Mouse (Mus musculus) intestine, embryonic 15.5 days (tissue): Measurements from ENCODE around the gene Tufm. TPM values are rescaled to one million over a fixed set of nuclear protein-coding genes. Genes with fewer than 3 reads are reported as not detected.
"Not testable (repeated sequence)": the region's sequence is repeated elsewhere in the genome, so short reads cannot be mapped to it uniquely, and the experiment has no call there.

Experiments used
- ATAC-seq: fragments of 200-750 bp; cut with Nextera tagmentation; 2 replicates; pipeline ENCODE4 v1.8.0; 2017; ENCODE audit warnings: moderate TSS enrichment, moderate library complexity
- H3K27ac ChIP-seq: fragments of 300-500 bp; sonication (generic); 2 replicates; pipeline ENCODE4 v1.5.1; 2015; ENCODE audit warnings: mild to moderate bottlenecking, inconsistent platforms
- H3K27me3 ChIP-seq: fragments of 300-500 bp; sonication (generic); replicated peaks from 2 replicates; pipeline ENCODE4 v1.6.1; 2015; ENCODE audit warnings: inconsistent platforms
- H3K36me3 ChIP-seq: fragments of 300-500 bp; sonication (generic); 2 replicates; pipeline ENCODE4 v1.6.1; 2015; ENCODE audit warnings: inconsistent platforms
- H3K4me1 ChIP-seq: fragments of 300-500 bp; sonication (generic); replicated peaks from 2 replicates; pipeline ENCODE4 v1.6.1; 2015; ENCODE audit warnings: inconsistent platforms
- H3K4me2 ChIP-seq: fragments of 300-500 bp; sonication (generic); replicated peaks from 2 replicates; pipeline ENCODE4 v1.6.1; 2015; ENCODE audit warnings: mild to moderate bottlenecking, inconsistent platforms
- H3K4me3 ChIP-seq: fragments of 300-500 bp; sonication (generic); replicated peaks from 2 replicates; pipeline ENCODE4 v1.5.1; 2015; ENCODE audit warnings: inconsistent platforms
- H3K9ac ChIP-seq: fragments of 300-500 bp; sonication (generic); 2 replicates; pipeline ENCODE4 v1.6.1; 2015; ENCODE audit warnings: inconsistent platforms
- H3K9me3 ChIP-seq: fragments of 300-500 bp; sonication (generic); 2 replicates; pipeline ENCODE4 v1.6.1; 2016; ENCODE audit warnings: inconsistent platforms
- WGBS: fragments of 180-500 bp; shearing (Covaris S2); methylation state at CpG from one replicate; pipeline ENCODE4 v1.1.7; 2015; 5-methylcytosine and 5-hydroxymethylcytosine counted together
- polyA plus RNA-seq: library from polyadenylated mRNA; unstranded; fragments of >200 nt; fragmentation: Nextera tagmentation; extraction: Ambion mirVana; gene quantifications from 2 replicates; pipeline ENCODE4 v1.2.1, GENCODE M21; 2015

Gene Tufm
- polyA plus RNA-seq, 1 experiment from 2014 or later, result 190 TPM

DNA sequence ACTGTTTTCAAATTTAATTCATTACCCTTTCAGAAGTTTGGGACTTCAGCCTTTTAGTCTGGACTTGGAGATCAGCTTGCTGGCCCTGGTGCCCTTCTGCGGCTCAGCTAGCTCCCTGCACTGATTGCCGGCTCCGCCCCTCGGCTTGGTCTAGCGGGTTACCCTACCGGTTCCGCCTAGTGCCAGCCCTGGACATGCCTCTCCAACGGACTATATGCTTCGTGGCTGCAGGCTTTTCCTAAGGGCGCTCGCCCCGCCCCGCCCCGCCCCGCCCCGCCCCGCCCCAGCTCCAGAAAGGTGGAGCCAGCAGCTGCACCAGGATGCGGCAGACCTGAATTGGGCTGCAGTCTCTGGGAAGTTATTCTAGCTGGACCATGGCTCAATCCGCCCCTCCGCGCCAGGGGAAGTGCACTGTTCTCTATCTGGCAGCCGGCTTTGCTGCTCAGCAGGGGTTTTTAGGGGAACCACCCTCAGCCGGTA lies 4.7 kb upstream of the Tufm start:
- Histone ChIP-seq H3K36me3 (no peaks in the 10 kb centered on the region), H3K9me3 (no peaks in the 10 kb centered on the region), H3K4me2 (peak overlapping the region; percentile 86), H3K4me1 (no peaks in the 10 kb centered on the region), H3K27me3 (no peaks in the 10 kb centered on the region), H3K9ac (peak overlapping the region; percentile 32; the same call in 1 of the 2 replicates), H3K4me3 (peak overlapping the region; percentile 38), H3K27ac (peak overlapping the region; percentile 87)
- WGBS, result under 1% methylated on average over 23 of the region's 23 CpGs
- ATAC-seq, result peak; percentile 92

DNA sequence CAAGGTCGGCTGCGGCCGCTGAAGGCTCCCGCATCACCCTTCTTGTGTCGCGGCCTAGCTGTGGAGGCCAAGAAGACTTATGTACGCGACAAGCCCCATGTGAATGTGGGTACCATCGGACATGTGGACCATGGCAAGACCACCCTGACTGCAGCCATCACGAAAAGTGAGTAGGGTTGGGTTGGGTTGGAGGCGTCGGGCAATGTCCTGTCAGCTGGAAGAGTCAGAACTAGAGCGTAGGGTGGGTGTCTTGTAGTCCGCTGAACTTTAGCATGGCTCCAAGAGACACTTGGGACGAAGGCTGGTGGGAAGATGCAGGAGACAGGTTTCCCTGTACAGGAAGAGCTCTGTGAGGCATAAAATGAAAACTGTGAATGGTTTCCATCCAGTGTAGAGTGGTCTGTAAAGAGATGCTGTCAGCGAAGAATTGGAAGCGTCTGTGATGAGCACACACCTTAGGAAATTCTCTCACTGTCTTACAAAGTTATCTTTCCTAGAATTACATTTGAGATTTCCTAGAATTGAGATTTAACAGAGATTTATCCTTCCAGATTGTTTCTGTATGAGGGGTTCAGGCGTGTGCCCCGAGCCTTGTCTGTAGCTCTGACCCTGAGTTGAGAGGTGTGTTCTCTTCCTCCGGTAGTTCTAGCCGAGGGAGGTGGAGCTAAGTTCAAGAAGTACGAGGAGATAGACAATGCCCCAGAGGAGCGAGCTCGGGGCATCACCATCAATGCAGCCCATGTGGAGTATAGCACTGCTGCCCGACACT lies 640 bp downstream of the Tufm start:
- not testable (repeated sequence) for H3K9me3 ChIP-seq, H3K27ac ChIP-seq, H3K4me1 ChIP-seq, H3K27me3 ChIP-seq
- Histone ChIP-seq H3K4me3 (peak overlapping the region; percentile 67), H3K9ac (peak overlapping the region; percentile 66), H3K4me2 (peak overlapping the region; percentile 79), H3K36me3 (peaks cover 20% of the 10 kb centered on the region)
- WGBS, result 13% methylated on average over 25 of the region's 25 CpGs
- ATAC-seq, result peak; percentile 22

GRCm38 (mm10) chr7:126491005-126491404 lies 3.8 kb downstream of the Tufm start:
- Histone ChIP-seq H3K4me1 (peaks cover 5% of the 10 kb centered on the region), H3K9ac (no peak overlapping the region), H3K4me2 (no peak overlapping the region), H3K9me3 (no peaks in the 10 kb centered on the region), H3K27ac (no peak overlapping the region), H3K27me3 (no peaks in the 10 kb centered on the region), H3K36me3 (peaks cover 50% of the 10 kb centered on the region), H3K4me3 (no peak overlapping the region)
- no peak for ATAC-seq
- 67% methylated on average over 1 of the region's 1 CpGs for WGBS

- Histone ChIP-seq H3K9me3 (no peaks in the 10 kb centered on the region), H3K9ac (no peak overlapping the region), H3K27ac (no peak overlapping the region), H3K27me3 (no peaks in the 10 kb centered on the region), H3K36me3 (peaks cover 58% of the 10 kb centered on the region), H3K4me1 (peaks cover 5% of the 10 kb centered on the region), H3K4me2 (no peak overlapping the region), H3K4me3 (no peak overlapping the region)
- WGBS, result 51% methylated on average over 11 of the region's 11 CpGs
- no peak for ATAC-seq
Measured at GRCm38 (mm10) chr7:126491973-126492372, 4.8 kb downstream of the Tufm start.

GRCm38 (mm10) chr7:126494120-126494519 lies 7.0 kb downstream of the Tufm start:
- H3K27me3 ChIP-seq, result no peaks in the 10 kb centered on the region
- H3K4me2 ChIP-seq, result no peak overlapping the region
- peak; percentile 29; the same call in 1 of the 2 replicates for ATAC-seq
- no peak overlapping the region for H3K4me3 ChIP-seq
- H3K36me3 ChIP-seq, result peaks cover 76% of the 10 kb centered on the region
- no peak overlapping the region for H3K27ac ChIP-seq
- WGBS, result 86% methylated on average over 6 of the region's 6 CpGs
- H3K9me3 ChIP-seq, result no peaks in the 10 kb centered on the region
- H3K4me1 ChIP-seq, result no peaks in the 10 kb centered on the region
- H3K9ac ChIP-seq, result no peak overlapping the region

- no peak for ATAC-seq
- whole genome bisulfite sequencing, result 88% methylated on average over 5 of the region's 5 CpGs
Measured at GRCm38 (mm10) chr7:126496475-126496874, 9.3 kb downstream of the Tufm start.

DNA sequence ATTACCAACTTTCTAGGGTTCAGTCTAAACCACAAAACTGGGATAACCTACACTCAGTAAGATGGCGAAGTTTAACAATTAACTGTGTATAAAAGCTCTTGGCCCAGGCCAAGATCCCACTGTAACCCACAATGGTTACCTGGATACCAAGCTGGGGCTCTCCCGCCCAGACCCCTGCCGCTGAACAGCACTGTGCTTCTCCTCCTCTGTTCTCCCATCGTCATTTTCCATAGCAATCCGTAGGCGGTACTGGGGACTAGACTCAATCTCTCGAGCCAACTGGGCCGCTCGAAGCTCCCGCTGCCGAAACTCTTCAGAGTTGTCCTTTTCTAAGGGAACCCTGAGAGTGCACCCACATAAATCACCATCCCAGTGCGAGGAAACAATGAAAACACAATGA lies 10.8 kb downstream of the Tufm start:
- no peaks in the 10 kb centered on the region for H3K27me3 ChIP-seq
- no peaks in the 10 kb centered on the region for H3K9me3 ChIP-seq
- H3K4me1 ChIP-seq, result 0 out of 2 replicates have a peak, but pooled peaks cover 4% of the 10 kb centered on the region
- H3K4me2 ChIP-seq, result no peak overlapping the region
- H3K9ac ChIP-seq, result no peak overlapping the region
- WGBS, result 93% methylated on average over 12 of the region's 12 CpGs
- peaks cover 69% of the 10 kb centered on the region for H3K36me3 ChIP-seq
- H3K4me3 ChIP-seq, result no peak overlapping the region
- no peak for ATAC-seq
- H3K27ac ChIP-seq, result no peak overlapping the region

More at GRCm38 (mm10) chr7:126496475-126496874, 9.3 kb downstream of the Tufm start:
- Histone ChIP-seq H3K27ac (no peak overlapping the region), H3K4me1 (0 out of 2 replicates have a peak, but pooled peaks cover 4% of the 10 kb centered on the region), H3K27me3 (no peaks in the 10 kb centered on the region), H3K36me3 (peaks cover 82% of the 10 kb centered on the region), H3K9me3 (no peaks in the 10 kb centered on the region), H3K4me2 (no peak overlapping the region), H3K4me3 (no peak overlapping the region), H3K9ac (no peak overlapping the region)

GRCm38 (mm10) chr7:126499416-126499815 lies 12.3 kb downstream of the Tufm start:
- Histone ChIP-seq H3K4me2 (no peak overlapping the region), H3K27me3 (no peaks in the 10 kb centered on the region), H3K4me3 (no peak overlapping the region), H3K9me3 (no peaks in the 10 kb centered on the region), H3K36me3 (peaks cover 55% of the 10 kb centered on the region), H3K9ac (no peak overlapping the region), H3K27ac (no peak overlapping the region), H3K4me1 (0 out of 2 replicates have a peak, but pooled peaks cover 4% of the 10 kb centered on the region)
- no peak for ATAC-seq
- 95% methylated on average over 7 of the region's 7 CpGs for WGBS

- no peaks in the 10 kb centered on the region for H3K9me3 ChIP-seq
- H3K27me3 ChIP-seq, result no peaks in the 10 kb centered on the region
- peak overlapping the region; percentile 99 for H3K27ac ChIP-seq
- peak overlapping the region; percentile 73 for H3K4me2 ChIP-seq
- H3K9ac ChIP-seq, result peak overlapping the region; percentile 93
- H3K36me3 ChIP-seq, result peaks cover 35% of the 10 kb centered on the region
- H3K4me1 ChIP-seq, result 0 out of 2 replicates have a peak, but pooled peaks cover 4% of the 10 kb centered on the region
- no peak for ATAC-seq
- H3K4me3 ChIP-seq, result peak overlapping the region; percentile 89
- 3% methylated on average over 9 of the region's 9 CpGs for WGBS
Measured at GRCm38 (mm10) chr7:126501684-126502022, 14.5 kb downstream of the Tufm start.

DNA sequence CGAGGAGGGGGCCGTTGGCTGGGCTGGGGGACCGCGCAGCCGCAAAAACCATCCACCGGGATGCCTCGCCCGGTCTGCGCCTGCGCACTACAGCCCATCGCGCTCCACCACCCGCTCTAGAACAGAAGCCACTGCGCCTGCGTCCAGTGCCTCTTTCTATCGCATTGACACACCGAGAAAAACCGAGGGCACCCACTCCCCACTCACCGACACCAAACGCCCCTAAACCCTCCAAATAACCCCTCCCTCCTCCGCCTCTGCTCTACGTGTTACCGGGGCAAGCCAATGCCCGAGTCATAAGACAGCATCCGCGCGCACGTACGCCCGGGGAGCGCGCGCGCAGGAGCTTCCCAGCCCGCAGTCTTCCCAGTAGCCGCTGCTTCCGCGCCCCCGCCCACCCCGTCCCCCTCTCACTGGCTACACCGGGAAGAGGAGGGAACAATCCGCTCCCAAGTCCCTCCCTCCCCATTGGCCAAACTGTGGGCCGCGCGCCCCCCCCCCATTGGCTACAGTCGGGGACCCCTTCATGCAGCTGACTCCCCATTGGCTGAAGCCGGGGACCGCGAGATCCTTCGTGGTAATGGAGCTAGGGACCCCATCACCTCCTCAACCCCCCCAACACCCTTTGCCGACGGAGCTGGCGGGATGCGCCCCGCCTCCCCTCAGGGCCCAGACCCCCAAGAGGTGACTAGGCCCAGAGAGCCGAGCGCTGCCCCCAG lies 15.0 kb downstream of the Tufm start:
- Histone ChIP-seq H3K4me3 (peak overlapping the region; percentile 89), H3K4me2 (peak overlapping the region; percentile 73), H3K36me3 (peaks cover 31% of the 10 kb centered on the region), H3K9ac (peak overlapping the region; percentile 93), H3K27ac (peak overlapping the region; percentile 99), H3K9me3 (no peaks in the 10 kb centered on the region), H3K4me1 (0 out of 2 replicates have a peak, but pooled peaks cover 4% of the 10 kb centered on the region), H3K27me3 (no peaks in the 10 kb centered on the region)
- under 1% methylated on average over 55 of the region's 57 CpGs for WGBS
- peak; percentile 91 for ATAC-seq

GRCm38 (mm10) chr7:126502751-126503150 lies 15.6 kb downstream of the Tufm start:
- H3K9ac ChIP-seq, result peak overlapping the region; percentile 93
- 0 out of 2 replicates have a peak, but pooled peaks cover 4% of the 10 kb centered on the region for H3K4me1 ChIP-seq
- H3K36me3 ChIP-seq, result peaks cover 27% of the 10 kb centered on the region
- 0% methylated on average over 40 of the region's 40 CpGs for WGBS
- peak overlapping the region; percentile 89 for H3K4me3 ChIP-seq
- peak overlapping the region; percentile 99 for H3K27ac ChIP-seq
- H3K4me2 ChIP-seq, result peak overlapping the region; percentile 73
- H3K27me3 ChIP-seq, result no peaks in the 10 kb centered on the region
- no peaks in the 10 kb centered on the region for H3K9me3 ChIP-seq
- no peak for ATAC-seq

- peak within 1 kb of the TSS; percentile 89 for H3K4me3 ChIP-seq
- peak within 1 kb of the TSS; percentile 73 for H3K4me2 ChIP-seq
- H3K4me1 ChIP-seq, result 0 out of 2 replicates have a peak, but pooled peaks cover 4% of the 10 kb centered on the region
- H3K27ac ChIP-seq, result peak within 1 kb of the TSS; percentile 99
- under 1% methylated on average over 54 of the region's 72 CpGs for WGBS
- peak; percentile 92 for ATAC-seq
- peaks cover 22% of the 10 kb centered on the region for H3K36me3 ChIP-seq
- no peaks in the 10 kb centered on the region for H3K27me3 ChIP-seq
- H3K9me3 ChIP-seq, result no peaks in the 10 kb centered on the region
- H3K9ac ChIP-seq, result peak within 1 kb of the TSS; percentile 93
Measured at GRCm38 (mm10) chr7:126503273-126503878, 16.2 kb downstream of the Tufm start, which contains the start of gene Atxn2l. TSS of gene Atxn2l (minus strand) at chr7:126503437.
